Comparison of ENCODE assay signal across 11 mouse cellular contexts in genomic region chr10:14639635-14640034, GRCm38 (mm10).
"Had no signal": no experiment of that assay in that cellular context is flagged by ENCODE, and none has a peak within 500 bp of the region (broad histone marks: within the 10 kb centered on the region; RNA-seq: fewer than 3 reads in every experiment).

No protein-coding gene starts in this region.

- H3K9me3 ChIP-seq: kidney, embryonic 15.5 days had no signal

- H3K4me3 ChIP-seq: kidney, embryonic 15.5 days; left cerebral cortex, adult 2 months; midbrain, embryonic 12.5 days had no signal

- H3K27me3 ChIP-seq: kidney, embryonic 15.5 days; midbrain, embryonic 12.5 days had no signal

- H3K4me1 ChIP-seq: kidney, embryonic 15.5 days; midbrain, embryonic 12.5 days had no signal

- DNase-seq: kidney, adult 18-20 months; kidney, postnatal 25 days; lung, adult 2 months; right cerebral cortex, postnatal 25 days; thymus, postnatal 4 days had no signal

- H3K4me2 ChIP-seq: kidney, embryonic 15.5 days; midbrain, embryonic 12.5 days had no signal

- H3K9ac ChIP-seq: kidney, embryonic 15.5 days; liver, embryonic 14.5 days; midbrain, embryonic 12.5 days had no signal

- ATAC-seq: midbrain, embryonic 16.5 days had no signal

- H3K36me3 ChIP-seq: kidney, embryonic 15.5 days; midbrain, embryonic 12.5 days had no signal

- H3K27ac ChIP-seq: kidney, embryonic 15.5 days; left cerebral cortex, adult 2 months; liver, embryonic 14.5 days; midbrain, embryonic 12.5 days; stomach, postnatal 0 days had no signal
